Mouse (Mus musculus): ENCODE data around the gene Olfr183. TPM values are rescaled to one million over a fixed set of nuclear protein-coding genes. Genes with fewer than 3 reads are reported as not detected.

Gene Olfr183
- not detected in 2 replicates for polyA plus RNA-seq (2015; fragmentation: Nextera tagmentation; extraction: Ambion mirVana)

DNA sequence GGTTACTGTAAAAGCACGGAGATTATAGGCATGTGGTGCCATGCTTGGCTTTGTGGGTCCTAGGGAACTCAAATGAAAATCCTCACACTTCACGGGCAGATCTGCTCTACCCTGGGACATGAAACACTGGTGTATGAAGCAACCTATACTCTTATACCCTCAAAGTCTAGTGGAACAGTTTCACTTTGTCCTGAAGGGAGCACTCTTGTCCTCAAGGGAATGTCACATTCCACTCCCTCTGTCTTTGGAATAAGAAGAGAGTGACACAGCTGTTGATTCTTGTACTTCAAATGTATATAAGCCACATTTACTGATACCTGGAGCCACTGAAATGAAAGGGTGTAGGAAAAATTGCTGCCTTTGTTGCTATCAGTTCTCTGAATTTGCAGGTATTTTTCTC, at the start of gene Olfr183:
Gene Olfr183, plus strand, starts transcription at position 301 of the 400 bp plus-strand sequence.

DNA sequence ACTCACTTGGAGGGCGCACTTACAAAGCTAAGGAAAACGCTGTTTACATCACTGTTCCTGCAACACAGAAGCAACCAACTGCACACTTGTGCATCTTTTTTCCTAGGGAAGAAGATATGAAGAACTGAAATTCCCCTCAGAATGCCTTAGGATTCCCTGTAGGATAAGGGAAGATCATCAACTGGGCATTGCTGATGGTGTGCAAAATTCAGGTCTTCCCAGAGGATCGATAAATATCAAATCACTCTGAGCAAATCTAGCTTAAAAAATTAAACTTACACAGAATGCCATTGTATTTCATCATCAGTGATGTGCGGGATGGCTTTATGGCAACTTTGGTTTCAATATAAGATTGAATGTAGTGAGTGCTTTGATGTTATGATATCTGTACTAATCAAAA, 35.0 kb downstream of the Olfr183 start, which contains the start of gene Olfr186:
Gene Olfr186, minus strand, starts transcription at position 101 of the 400 bp plus-strand sequence.

DNA sequence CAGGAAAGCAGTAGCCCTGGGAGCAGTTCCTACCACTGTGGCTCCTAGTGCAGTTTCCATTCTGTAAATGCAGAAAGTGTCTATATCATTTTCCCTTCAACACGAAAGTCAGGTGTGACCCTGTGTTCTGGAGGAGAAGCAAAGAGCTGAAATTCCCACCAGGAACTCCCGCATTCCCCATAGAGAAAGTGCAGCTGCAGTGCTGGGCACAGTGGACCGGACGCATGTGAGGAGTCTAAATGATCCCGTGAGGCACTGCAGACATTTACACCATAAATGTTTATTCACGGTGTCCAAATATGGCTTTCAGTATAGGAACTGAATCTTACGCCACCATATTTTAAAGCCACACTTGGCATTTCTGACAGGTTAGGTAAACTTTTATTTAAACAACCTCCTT, 44.6 kb downstream of the Olfr183 start, which contains the start of gene Olfr187:
Gene Olfr187, minus strand, starts transcription at position 58 of the 400 bp plus-strand sequence.

Other genes starting within 250 kb of the Olfr183 start
- gene Olfr172, start 232.2 kb upstream of the Olfr183 start, polyA plus RNA-seq (2015; fragmentation: Nextera tagmentation; extraction: Ambion mirVana) = not detected in 2 replicates
- gene Olfr173, start 195.1 kb upstream of the Olfr183 start, polyA plus RNA-seq (2015; fragmentation: Nextera tagmentation; extraction: Ambion mirVana) = not detected in 2 replicates
- not detected in 2 replicates for gene Olfr175-ps1, start 168.6 kb upstream of the Olfr183 start, polyA plus RNA-seq (2015; fragmentation: Nextera tagmentation; extraction: Ambion mirVana)
- not detected in 2 replicates for gene Olfr177, start 120.6 kb upstream of the Olfr183 start, polyA plus RNA-seq (2015; fragmentation: Nextera tagmentation; extraction: Ambion mirVana)
- not detected in 2 replicates for gene Olfr178, start 103.3 kb upstream of the Olfr183 start, polyA plus RNA-seq (2015; fragmentation: Nextera tagmentation; extraction: Ambion mirVana)
- gene Olfr181, start 66.6 kb upstream of the Olfr183 start, polyA plus RNA-seq (2015; fragmentation: Nextera tagmentation; extraction: Ambion mirVana) = not detected in 2 replicates
- gene Olfr180, start 66.0 kb upstream of the Olfr183 start, polyA plus RNA-seq (2015; fragmentation: Nextera tagmentation; extraction: Ambion mirVana) = not detected in 2 replicates
- gene Olfr186, start 34.9 kb downstream of the Olfr183 start, polyA plus RNA-seq (2015; fragmentation: Nextera tagmentation; extraction: Ambion mirVana) = not detected in 2 replicates
- gene Olfr187, start 44.4 kb downstream of the Olfr183 start, polyA plus RNA-seq (2015; fragmentation: Nextera tagmentation; extraction: Ambion mirVana) = not detected in 2 replicates
- not detected in 2 replicates for gene Olfr190, start 82.6 kb downstream of the Olfr183 start, polyA plus RNA-seq (2015; fragmentation: Nextera tagmentation; extraction: Ambion mirVana)
- not detected in 2 replicates for gene Olfr191, start 94.5 kb downstream of the Olfr183 start, polyA plus RNA-seq (2015; fragmentation: Nextera tagmentation; extraction: Ambion mirVana)
- gene Olfr193, start 116.5 kb downstream of the Olfr183 start, polyA plus RNA-seq (2015; fragmentation: Nextera tagmentation; extraction: Ambion mirVana) = not detected in 2 replicates
- gene Olfr194, start 125.7 kb downstream of the Olfr183 start, polyA plus RNA-seq (2015; fragmentation: Nextera tagmentation; extraction: Ambion mirVana) = not detected in 2 replicates
- not detected in 2 replicates for gene Olfr195, start 151.7 kb downstream of the Olfr183 start, polyA plus RNA-seq (2015; fragmentation: Nextera tagmentation; extraction: Ambion mirVana)
- not detected in 2 replicates for gene Olfr196, start 175.1 kb downstream of the Olfr183 start, polyA plus RNA-seq (2015; fragmentation: Nextera tagmentation; extraction: Ambion mirVana)
- not detected in 2 replicates for gene Olfr198, start 208.2 kb downstream of the Olfr183 start, polyA plus RNA-seq (2015; fragmentation: Nextera tagmentation; extraction: Ambion mirVana)
- not detected in 2 replicates for gene Olfr199, start 224.4 kb downstream of the Olfr183 start, polyA plus RNA-seq (2015; fragmentation: Nextera tagmentation; extraction: Ambion mirVana)

Data from skeletal muscle tissue, postnatal 0 days (tissue).